Mouse (Mus musculus) adipocyte (in vitro differentiated cells): ENCODE data around the gene Kcnb1.

Source experiments
- DNase-seq: peaks from one replicate; pipeline ENCODE4 v3.0.0-alpha.2; 2016; ENCODE audit warnings: low spot score

Gene Kcnb1

DNA sequence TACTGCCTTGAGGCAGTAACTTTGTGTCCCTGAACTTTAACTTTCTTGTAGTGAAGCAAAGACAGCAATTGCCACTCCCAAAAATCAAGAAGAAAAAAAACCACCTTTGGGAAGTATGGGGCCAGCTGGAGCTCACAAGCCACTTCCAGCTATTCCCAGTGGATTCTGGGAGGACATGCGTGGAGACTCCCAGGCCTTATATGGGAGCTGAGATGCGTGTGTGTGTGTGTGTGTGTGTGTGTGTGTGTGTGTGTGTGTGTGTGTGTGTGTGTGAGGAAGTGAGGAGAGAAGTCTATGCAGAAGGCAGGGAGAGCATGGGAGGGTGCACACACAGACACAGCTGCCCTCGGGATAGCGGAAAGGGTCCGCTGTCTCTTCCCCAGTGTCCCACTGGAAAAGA is 62.6 kb downstream of the Kcnb1 start:
- peak; percentile 12 for DNase-seq

GRCm38 (mm10) chr2:167125781-167126180 is 64.2 kb downstream of the Kcnb1 start:
- DNase-seq, result no peak

GRCm38 (mm10) chr2:167123936-167124335 is 66.0 kb downstream of the Kcnb1 start:
- DNase-seq, result no peak

GRCm38 (mm10) chr2:167122737-167123136 is 67.2 kb downstream of the Kcnb1 start:
- DNase-seq, result no peak

DNA sequence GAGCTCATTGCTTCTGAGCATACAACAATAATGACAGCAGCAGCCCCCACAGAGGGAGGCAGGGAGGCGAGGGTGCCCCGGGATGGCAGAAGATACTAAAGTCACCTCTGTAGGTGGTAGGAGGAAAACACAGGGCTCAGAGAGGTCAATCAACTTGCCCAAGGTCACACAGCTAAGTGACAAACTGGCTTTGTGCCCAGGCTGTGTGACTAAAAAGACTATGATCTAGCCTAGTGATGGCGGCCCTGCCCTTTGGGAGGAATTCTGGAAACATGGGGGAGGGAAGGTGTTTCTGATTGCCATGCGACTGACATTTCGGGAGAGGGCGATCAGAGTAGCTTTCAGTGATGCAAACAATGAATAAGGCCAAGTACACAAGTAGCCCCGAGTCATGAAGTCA is 68.0 kb downstream of the Kcnb1 start:
- DNase-seq, result no peak

DNA sequence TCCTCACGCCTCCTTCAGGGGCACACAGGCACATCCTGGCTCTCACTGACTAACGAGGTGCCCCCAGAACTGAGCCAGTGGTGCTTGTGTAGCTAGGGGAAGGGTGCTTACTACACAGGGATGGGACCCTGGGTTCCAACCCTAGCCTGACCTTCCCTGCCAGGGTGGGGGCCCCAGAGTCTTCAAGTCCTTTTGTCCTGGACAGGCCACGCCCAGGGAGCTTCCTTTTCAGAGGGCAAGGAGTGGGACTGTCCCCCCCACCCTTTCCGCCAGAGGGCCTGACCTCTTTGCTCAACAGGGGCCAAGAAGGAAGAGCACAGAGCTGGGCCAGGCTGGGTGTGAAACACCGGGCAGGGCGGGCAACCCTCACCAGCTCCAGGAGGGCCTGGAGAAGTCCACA is 68.7 kb downstream of the Kcnb1 start:
- DNase-seq, result no peak

DNA sequence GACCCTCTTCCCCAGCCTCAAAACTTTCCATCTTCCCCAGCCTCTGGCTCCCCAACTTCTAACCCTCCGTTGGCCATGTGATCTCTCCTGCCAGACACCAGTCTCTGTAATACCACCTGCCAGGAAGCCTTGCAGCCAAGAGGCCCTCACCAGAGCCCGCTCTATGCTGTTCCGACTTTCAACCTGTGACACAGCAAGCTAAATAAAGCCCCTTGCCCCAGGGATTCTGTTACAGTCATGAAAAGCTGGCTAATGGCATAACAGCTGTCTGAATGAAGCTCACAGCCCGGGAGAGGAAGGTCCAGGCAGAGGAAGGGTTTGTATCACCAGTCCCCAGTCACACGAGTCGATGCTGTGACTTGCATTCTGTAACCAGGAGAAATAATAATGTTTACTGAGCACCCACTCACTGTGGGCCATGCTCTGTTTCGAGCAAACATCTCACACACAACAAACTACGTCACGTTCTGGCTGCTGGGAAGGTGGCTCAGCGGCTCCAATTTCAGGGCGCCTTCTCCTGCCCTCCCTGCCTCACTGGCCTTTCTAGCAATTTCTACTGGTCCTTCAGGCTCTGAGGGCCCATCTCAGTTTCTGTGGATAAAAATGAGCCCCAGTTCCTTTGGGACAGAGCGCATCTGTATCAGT is 69.6 kb downstream of the Kcnb1 start:
- no peak for DNase-seq

- DNase-seq, result no peak
Observed at GRCm38 (mm10) chr2:167118046-167118445, 71.9 kb downstream of the Kcnb1 start.

DNA sequence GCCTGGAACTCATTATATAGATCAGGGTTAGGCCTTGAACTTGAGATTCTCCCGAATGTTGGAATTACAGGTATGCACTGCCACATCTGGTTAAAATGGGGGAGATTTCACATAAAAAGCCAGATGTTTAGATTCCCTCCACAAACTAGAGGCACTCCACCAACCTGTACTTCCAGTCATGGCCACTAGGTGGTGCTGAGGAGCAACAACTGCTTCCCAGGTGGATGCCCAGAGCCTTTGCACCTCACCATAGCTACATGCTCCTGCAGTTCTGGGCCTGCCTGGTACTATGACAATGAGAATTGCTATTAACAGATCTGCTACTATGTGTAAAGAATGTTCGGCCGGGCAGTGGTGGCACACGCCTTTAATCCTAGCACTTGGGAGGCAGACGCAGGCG is 77.2 kb downstream of the Kcnb1 start:
- peak; percentile 85 for DNase-seq

DNA sequence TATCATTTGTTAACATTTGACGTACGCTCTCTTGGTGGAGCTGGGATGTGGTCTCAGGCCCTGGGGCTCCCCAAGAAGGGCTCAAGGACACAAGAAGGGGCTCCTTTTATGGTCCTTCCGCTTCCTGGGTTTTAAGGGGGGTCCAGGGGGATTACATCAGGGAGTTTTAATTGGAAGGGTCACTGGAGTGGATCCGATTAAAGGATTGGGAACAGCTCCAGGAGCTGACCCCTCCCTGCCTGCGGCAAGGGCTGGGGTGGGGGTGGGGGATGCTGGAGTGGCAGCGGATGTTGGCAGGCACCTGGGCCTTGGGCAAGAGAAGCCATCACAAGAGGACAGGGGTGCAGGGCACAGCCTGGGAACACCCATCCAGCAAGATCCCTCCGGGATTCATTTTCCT is 77.7 kb downstream of the Kcnb1 start:
- no peak for DNase-seq

DNA sequence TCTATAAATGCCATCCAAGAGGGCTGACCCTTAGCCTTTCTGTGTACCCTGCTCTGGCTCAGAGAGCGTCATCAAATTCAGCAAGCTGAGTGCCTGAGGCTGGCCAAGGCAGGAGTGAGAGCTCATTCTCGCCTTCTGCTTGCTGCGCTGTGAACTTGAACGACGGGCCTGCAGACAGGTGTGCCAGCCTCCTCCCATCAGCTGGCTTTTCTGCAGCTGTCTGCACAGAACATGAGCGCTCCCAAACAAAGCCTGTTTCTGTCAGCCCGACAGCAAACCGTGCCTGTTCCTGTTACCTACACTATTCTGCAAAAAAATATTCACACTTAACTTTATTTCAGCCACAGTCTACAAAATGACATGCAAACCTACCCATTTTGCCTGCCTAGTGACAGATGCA is 80.4 kb downstream of the Kcnb1 start:
- no peak for DNase-seq

DNA sequence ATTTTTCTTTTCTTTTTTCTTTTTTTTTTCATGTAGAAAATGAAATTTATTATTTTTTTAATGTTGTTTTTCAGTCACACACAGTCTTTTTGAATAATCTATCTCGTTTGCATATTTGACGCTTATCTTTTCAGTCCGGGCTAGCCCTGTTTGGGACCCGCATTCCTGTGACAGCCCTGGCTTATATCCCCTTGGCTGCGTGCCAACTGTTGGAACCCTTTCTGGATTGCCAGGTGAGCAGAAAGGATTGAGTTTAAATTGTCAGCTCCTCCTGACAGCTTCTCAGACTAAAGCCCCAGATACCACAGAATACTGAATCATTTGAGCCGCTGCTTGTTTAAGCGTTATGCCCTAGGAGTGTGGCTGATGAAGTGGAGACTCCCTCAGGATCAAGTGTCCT is 86.4 kb downstream of the Kcnb1 start:
- no peak for DNase-seq

- DNase-seq, result no peak
Observed at GRCm38 (mm10) chr2:167101743-167102441, 88.1 kb downstream of the Kcnb1 start.

DNA sequence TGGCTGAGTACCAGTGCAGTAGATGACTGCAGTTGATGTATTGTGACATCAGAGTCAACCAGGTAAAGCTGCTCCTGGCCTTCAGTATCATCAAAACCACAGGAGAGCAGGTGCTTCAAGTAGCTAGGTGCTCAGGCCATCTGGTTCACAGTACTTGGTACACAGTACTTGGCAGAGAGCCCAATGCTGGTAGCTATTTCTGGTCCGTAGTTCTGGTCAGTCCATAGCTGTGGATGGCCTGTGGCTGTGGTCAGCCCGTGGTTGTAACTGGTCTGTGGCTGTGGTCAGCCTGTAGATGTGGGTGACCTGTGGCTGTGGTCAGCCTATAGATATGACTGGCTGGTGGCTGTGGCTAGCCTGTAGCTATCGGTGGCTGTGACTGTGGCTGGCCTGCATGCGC is 95.3 kb downstream of the Kcnb1 start:
- DNase-seq, result no peak

DNA sequence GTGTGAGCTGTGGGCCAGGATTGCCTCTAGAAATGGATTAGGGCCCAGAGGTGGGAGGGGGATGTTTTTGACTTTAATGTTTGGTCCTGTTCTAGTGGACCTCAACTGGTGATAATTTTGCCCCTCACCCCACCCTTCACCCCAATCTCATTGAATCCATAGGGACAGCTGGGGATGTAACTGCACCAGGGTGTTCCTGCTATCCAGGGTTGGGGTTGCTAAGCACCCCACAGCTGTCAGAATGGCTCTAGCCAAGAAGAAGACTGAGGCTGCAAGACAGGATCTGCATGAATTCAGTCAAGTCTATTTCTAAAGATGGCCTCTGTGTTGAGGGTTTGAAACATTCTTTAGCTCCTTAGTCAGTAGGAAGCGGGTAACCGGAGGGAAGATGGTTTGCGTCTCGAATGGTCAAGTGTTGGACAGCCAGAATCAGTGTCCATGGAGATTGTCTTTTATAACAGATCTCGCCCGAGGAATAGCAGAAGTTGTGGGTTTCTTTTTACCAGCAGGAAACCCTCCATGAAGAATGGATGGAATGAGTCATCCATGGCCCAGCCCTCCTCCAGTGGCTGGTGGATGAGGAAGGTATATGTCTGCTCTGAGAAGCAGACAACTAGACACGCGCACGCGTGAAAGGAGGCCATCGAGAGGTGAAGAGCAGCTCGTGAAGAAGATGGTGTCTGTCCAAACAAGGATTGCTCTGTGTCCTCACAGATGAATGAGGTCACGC is 96.6 kb downstream of the Kcnb1 start:
- DNase-seq, result no peak

GRCm38 (mm10) chr2:167090271-167090670 is 99.7 kb downstream of the Kcnb1 start:
- DNase-seq, result no peak

GRCm38 (mm10) chr2:167086836-167087235 is 103.1 kb downstream of the Kcnb1 start:
- DNase-seq, result no peak

DNA sequence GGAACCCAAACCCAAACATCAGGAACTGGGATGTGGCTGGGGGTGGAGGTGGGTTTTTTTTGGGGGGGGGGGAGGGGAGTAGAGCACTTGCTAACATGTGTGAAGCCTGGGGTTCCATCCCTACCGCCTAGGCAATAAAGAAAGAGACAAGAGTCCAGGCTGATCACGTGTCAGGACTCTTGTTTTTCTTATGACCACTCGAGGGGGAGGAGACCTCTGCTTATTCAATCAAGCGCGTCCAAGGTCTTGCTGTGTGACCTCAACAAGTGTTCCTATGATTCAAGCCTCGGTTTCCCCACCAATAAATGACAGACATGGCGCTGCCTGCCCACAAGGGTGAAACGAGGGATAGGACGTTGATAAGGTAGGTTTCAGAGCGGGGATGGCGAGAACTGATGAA is 103.9 kb downstream of the Kcnb1 start:
- no peak for DNase-seq

- no peak for DNase-seq
Observed at GRCm38 (mm10) chr2:167081639-167082038, 108.3 kb downstream of the Kcnb1 start.

DNA sequence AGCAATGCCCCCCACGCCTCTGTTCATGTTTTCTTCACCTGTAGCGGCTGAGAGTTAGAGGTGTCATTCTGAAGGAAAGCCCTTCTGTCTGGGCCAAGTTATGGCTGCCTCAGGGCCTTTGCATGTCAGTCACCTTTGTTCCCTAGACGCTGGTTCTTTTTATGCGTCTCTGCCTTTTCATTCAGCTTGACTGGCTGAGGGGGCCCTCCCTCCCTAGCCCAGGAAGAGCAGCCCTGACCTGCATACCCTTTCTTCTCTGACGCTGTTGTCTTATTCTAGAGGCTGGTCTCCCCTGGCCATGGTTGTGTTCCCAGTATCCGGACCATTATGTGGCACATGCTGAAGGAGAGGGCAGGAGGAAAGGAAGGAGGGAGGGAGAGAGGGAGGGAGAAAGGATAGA is 108.8 kb downstream of the Kcnb1 start:
- DNase-seq, result no peak

DNA sequence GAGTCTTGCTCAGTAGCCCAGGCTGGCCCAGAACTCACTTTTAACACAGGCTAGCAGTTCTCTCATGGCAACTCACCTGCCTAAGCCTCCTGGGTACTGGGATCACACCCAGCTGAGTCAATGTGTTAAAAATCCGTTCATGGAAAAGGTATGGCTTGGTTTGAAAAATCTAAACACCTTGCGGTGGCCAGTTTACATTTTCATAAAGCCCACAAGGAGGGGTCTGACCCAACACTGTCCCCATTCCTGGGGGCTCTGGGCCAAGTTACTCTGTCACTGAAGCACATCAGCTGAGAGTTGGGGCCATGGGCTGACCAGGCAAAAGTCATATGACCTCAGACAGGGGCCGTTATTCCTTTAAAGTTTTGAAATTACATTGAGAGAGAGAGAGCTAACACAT is 109.6 kb downstream of the Kcnb1 start:
- no peak for DNase-seq

DNA sequence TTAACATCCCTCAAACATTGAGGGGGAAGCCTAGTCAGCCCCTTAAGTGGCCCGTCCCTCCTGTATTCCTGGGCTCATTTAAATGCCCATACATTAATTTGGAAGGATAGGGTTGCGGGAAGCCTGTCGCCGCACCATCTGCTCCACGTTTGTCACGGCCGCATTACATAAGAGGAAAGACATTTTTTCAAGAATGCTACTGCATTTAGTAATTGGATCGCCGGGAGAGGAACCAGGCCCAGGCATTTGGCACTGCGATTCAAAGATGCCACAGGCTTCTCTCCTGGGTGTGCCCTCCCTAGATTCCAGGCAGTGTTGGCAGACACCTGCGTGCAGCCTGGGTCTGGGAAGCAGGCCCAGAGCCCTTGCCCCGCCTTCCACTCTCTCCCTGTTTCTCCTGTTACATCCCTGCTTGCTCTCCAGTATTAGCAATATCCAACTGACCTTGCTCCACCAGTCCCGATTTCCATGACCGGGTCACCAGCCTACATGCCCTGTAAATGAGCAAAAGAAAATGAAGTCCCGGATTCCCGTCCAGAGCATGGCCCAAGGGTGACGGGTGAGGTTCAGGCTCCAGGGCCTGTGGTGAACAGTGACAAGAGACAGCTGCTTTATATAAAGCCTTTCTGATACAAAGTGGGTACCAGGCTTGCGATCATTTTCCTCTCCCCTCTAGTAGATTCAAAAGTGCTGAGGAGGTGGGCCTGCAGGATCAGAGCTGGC is 110.3 kb downstream of the Kcnb1 start:
- DNase-seq, result peak; percentile 74
